Mouse (Mus musculus) common myeloid progenitor, adult 5-6 weeks (primary cell): ENCODE measurements around the gene Cnpy2. TPM values are rescaled to one million over a fixed set of nuclear protein-coding genes. Genes with fewer than 3 reads are reported as not detected.
A peak's percentile ranks its signal among the peaks of the same experiment; 100 is the strongest.

Source experiments
- ATAC-seq: replicated peaks from 2 replicates; pipeline ENCODE4 v1.8.0; 2016; ENCODE audit warnings: low read depth, mild to moderate bottlenecking, moderate TSS enrichment, inconsistent platforms; ENCODE audit not compliant: poor library complexity, severe bottlenecking
- total RNA-seq: library from RNA; stranded (forward); fragments of 200-1000, 187-1606 nt; gene quantifications from 2 replicates; pipeline ENCODE4 v1.2.3, GENCODE M21; 2017

Cnpy2 gene
- total RNA-seq, 1 experiment from 2014 or later: 94.4 TPM

DNA sequence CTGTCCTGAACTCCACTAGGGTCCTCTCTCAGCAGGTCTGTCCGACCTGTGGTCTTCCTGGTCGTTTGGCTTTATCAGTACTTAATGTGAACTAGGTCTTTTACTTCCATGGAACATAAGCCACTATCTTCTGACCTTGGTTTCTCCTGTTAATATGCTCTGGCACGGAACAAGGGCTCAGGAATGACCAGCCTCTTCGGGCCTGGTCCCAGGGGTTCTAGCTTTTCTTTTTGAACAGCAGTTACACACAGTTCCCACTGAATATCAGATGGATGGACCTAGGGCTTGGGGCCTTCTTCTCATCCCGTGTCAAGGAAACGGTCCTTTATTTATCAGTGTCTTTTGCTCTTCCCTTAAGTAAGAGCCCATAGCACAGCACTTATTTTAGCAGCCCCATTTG lies 39.6 kb downstream of the Cnpy2 start:
- ATAC-seq: no peak

DNA sequence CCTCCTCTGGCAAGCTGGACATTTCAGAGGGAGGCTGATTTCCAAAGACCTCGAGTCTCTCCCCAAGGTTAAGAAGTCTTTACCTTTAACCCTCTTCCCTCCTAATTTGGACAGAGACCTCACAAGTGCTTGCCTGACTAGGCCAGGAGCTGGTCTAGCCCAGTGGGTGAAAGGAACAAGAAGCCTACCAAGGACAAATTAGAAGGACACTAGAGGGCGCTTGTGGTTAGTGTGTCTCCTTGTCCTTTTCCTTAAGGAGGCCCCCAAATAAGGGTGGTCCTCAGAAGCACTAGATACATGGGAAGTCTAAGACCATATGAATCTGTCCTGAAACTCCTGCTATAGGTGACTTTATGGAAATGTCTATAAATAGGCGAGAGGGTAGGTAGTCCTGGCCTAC lies 40.3 kb downstream of the Cnpy2 start:
- peak; percentile 64; the same call in 1 of the 2 replicates for ATAC-seq

DNA sequence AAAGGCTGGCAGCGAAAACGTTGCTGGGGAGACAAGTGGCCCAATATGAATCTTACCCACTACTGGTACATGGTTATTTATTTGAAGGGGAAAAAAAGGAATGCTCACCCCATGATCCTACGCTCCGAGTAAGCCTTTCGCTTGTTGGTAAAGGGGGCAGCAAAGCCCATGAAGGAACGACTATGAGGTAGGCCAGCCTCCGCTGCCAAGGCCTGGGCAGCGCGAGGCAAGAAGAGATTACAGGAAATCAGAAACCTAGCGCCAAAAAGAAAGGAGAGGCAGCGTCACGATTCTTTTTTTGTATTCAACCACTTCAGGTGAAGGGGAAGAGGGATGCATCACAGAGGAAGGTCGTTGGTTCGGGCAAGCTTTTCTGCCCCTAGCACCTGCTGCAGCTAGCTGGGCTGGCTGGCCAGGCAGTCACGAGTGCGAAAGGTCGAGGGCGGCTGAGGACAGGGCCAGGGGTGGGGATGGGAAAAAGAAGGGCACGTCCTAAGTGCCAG lies 45.7 kb downstream of the Cnpy2 start:
- no peak for ATAC-seq

DNA sequence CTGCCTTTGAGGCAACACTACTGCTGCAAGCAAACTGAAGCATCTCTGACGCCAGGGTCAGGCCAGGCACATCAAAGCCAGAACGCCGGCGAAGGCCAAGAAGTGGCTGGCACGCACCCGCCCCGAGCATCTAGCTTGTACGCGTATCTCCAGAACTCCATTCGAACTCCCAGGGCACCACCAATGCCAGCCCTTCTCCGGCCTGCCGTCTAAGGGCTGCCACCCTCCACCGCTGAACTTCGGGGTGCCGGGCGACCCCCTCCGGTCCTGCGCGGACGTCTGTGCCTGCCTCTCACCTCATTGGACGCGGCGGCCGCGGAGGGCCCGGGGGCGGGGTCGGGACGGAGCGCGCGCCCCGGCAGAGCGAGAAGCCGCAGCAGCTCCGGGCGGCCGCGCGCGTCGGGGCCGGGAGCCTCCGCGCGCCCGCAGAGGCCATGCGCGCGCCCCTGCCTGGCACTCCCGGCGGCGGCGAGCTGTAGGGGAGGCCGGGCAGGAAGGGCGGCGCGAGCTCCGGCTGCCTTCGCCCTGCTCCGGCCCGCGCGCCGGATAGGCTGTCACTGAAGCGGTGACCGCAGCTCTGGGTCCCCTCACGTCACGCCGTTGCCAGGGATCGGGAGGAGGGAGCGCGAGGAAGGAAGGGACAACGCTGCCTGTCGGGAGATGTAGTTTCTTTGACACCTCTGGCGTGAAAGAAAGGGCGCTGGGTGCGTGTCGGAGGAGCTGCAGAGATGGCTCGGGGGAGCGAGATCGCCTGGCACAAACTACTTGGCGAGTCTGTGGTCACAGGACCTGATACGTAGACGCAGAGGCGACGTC lies 46.4 kb downstream of the Cnpy2 start, which contains the start of gene Coq10a:
Gene Coq10a, minus strand, starts transcription at position 596 of the 816 bp plus-strand sequence.
- peak; percentile 79 for ATAC-seq

DNA sequence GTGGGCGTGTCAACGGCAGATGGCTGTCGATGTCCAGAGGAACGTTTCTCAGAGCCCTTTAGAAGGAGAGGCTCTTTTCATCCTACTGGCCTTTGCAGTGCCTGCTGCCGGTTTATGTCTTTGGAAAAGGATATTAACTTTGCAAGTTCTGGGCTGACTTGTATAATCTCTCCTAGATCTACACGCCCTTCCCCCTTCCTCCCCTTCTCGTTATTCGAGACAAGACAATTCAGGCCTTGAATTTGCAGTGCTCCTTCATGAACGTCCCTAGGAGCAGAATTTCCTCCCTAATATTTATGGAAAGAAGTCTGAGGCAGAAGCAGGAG lies 46.9 kb downstream of the Cnpy2 start:
- ATAC-seq: no peak

DNA sequence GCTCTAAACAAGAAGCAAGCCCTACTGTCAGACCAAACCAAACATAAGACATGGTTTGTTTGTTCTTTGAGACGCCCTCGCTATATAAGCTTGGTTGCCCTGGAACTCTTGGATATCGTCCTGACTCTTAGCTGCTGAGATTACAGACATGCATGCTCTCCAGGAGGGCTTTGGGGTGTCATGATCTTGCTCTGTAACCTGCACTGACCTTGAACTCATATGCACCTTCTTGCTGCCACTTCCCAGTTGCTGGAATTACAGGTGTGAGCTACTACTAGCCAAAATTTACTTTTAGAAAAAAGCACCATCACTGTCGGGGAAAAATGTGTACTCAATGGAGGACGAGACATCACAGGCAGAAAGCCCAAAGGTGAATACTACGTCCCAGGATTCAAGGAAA lies 47.3 kb downstream of the Cnpy2 start:
- ATAC-seq: no peak

DNA sequence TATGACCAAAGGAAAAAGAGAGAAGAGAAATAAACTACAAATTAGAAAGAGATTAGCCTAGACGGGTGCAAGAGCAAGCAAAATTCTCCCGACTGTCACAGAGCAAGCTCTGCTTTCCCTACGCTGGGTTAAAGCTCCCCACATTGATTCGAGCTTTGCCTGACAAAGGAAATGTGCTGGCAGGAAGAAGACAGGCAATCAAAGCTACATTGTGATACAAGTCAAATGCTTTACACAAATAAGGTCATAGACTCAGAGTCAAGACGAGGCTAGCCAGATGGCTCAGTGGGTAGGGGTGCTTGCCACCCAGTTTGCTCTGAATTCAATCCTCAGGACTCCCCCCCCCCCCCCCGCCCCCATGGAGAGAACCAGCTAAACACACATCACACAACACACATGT lies 47.8 kb downstream of the Cnpy2 start:
- ATAC-seq: no peak

DNA sequence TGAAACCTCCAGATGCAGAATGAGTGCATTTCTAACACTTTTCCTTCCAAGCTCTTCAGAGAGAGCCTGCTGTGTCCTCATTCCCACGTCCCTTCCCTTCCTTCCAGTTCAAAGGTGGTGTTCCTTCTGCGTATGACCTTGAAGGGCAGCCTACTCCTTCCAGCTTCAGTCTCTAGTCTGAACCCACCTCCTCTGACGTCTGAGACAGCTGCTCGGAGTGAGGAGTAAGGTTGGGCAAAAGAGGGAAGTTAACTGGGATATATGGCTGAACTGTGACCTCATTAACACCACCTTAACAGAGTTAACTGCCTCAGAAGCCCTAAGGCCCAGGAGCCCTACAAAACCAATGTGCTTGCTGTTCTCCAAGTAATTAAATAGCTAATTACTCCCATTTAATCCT lies 48.3 kb downstream of the Cnpy2 start:
- no peak for ATAC-seq

DNA sequence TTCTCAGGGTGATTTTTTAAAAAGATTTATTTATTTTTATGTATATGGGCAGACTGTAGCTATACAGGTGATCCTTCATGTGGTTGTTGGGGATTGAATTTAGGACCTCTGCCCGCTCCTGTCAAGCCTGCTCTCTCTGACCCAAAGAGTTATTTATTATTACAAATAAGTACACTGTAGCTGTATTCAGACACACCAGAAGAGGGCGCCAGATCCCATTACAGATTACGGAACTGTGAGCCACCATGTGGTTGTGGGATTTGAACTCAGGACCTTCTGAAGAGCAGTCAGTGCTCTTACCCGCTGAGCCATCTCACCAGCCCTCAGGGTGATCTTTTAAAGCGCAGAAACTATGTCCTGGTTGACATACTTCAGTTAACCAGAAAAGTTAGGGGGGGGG lies 49.9 kb downstream of the Cnpy2 start:
- no peak for ATAC-seq

DNA sequence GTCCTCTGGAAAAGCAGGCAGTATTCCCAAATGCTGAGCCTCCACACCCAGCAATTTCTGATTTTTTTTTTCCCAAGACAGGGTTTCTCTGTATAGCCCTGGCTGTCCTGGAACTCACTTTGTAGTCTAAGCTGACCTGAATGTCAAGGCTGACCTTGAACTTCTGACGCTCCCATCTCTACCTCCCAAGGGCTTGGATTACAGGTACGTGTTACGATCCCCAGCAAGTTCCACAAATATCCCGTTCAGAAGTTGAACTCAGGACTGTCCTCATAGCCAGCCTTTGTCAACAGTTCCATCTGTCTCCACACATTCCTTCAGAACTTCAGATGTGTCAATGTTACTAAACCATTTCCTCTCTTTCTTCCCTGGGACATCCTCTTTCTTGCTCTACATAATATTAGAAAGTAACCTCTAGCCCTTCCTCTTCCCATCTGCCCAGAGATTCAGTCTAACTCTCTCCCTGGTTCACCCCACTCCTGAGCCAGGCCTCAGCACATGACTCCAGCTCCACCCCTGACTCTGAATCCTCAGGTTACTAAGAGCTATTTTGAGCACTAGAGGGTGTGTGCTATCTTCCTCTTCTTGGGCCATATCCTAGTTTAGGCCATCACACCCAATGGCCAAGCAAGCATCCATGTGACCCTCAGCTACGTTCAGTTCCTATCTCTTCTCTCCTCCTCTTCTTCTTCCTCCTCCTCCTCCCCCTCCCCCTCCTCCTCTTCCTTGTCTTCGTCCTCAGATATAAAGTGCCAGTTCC lies 50.9 kb downstream of the Cnpy2 start:
- peak; percentile 37 for ATAC-seq

DNA sequence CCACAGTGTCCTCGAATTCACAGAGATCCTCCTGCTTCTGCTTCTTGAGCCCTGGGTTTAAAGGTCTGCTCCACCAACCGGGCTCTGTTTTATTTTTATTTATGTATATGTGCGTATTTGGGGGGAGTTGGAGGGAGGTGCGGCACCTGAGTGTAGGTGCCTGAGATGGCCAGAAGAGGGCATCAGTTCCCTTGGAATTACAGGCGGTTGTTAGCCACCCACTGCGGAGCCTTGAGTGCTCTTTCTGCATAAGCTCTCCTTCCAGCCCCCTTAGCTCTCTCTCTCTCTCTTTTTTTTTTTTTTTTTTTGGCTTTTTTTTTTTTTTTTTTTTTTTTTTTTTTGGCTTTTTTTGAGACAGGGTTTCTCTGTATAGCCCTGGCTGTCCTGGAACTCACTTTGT lies 52.1 kb downstream of the Cnpy2 start:
- ATAC-seq: no peak

DNA sequence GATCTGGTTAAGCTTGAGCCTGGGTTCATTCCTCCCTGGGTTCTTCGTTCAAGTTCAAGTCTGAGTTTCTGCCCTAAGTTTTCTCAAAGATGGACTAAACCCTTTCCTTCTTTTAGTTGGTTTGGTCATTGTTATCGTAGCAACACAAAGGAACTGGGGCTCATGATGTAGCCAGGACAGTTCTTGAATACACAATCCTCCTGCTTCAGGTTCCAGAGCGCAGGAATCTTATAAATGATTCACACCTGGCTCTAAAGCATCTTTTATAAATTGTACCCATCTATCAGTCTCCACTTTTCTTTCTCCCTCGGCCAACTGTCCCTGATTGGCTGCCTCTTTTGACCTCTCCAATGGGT lies 53.8 kb downstream of the Cnpy2 start:
- ATAC-seq: no peak

DNA sequence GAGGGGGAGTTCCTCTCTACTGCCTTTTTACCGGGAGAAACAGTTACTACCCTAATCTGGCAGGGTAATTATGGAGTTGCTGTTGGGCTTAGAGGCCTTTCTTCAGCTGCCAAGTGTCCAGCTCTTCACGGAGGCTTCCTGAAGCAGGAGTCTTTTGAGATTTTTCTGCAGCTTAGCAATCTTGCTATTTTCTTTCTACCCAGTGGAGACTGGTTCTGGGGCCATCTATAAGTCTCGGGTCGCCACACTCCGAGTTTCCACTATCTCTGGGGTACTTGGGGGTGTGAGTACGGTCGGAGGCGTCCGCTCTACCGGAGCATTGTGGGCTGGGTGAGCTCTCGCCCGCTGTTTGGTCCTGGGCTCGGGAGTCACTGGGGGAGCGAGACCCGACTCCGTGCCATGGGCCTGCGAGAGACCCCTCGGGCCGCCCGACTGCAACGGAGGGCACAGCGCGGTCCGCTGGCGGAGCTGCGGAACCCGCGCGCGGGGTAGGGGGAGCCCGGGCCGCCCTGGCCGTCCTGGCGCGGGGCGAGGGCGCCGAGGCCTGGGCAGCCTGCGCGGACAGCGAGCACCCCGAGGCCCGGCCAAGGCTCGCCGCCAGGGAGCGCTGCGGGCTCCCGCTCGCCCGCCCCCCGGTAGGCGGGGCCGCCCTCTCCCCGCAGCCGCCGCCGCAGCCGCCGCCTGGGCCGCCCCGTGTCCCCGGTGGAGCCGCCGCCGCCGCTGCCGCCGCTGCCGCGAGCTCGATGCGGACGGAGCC lies 54.4 kb downstream of the Cnpy2 start, which contains the start of gene Ankrd52:
Gene Ankrd52, plus strand, starts transcription at position 661 of the 757 bp plus-strand sequence.
- peak; percentile 50 for ATAC-seq

Other genes with a start within 250 kb of the Cnpy2 start
- gene Atp5b, start 239.2 kb upstream of the Cnpy2 start, total RNA-seq: 2,255 and 2,427 TPM in 2 replicates
- 14.4 and 23.1 TPM in 2 replicates for gene Baz2a, start 230.9 kb upstream of the Cnpy2 start, total RNA-seq
- 4.7 and 8.7 TPM in 2 replicates for gene Rbms2, start 142.2 kb upstream of the Cnpy2 start, total RNA-seq
- 4.3 and 5.8 TPM in 2 replicates for gene Gls2, start 128.0 kb upstream of the Cnpy2 start, total RNA-seq
- gene Spryd4, start 110.7 kb upstream of the Cnpy2 start, total RNA-seq: 18.1 and 24.8 TPM in 2 replicates
- 1.2 TPM in 1 of 2 replicates, not detected in the other for gene Mip, start 96.6 kb upstream of the Cnpy2 start, total RNA-seq
- gene Timeless, start 90.4 kb upstream of the Cnpy2 start, total RNA-seq: 98.6 and 102 TPM in 2 replicates
- 0.46 TPM in 1 of 2 replicates, not detected in the other for gene Apon, start 68.4 kb upstream of the Cnpy2 start, total RNA-seq
- not detected in 2 replicates for gene Apof, start 53.8 kb upstream of the Cnpy2 start, total RNA-seq
- 9.0 and 11.0 TPM in 2 replicates for gene Stat2, start 51.9 kb upstream of the Cnpy2 start, total RNA-seq
- gene Il23a, start 23.7 kb upstream of the Cnpy2 start, total RNA-seq: 0.05 TPM in 1 of 2 replicates, not detected in the other
- gene Pan2, start 19.1 kb upstream of the Cnpy2 start, total RNA-seq: 12.8 and 13.7 TPM in 2 replicates
- gene Cs, start 15.3 kb downstream of the Cnpy2 start, total RNA-seq: 100 and 116 TPM in 2 replicates
- gene Coq10a, start 46.5 kb downstream of the Cnpy2 start, total RNA-seq: 6.4 and 11.8 TPM in 2 replicates
- 9.8 and 17.4 TPM in 2 replicates for gene Ankrd52, start 54.7 kb downstream of the Cnpy2 start, total RNA-seq
- gene Slc39a5, start 78.8 kb downstream of the Cnpy2 start, total RNA-seq: not detected in 2 replicates
- 45.7 and 64.8 TPM in 2 replicates for gene Nabp2, start 89.0 kb downstream of the Cnpy2 start, total RNA-seq
- 13.0 and 13.5 TPM in 2 replicates for gene Rnf41, start 89.2 kb downstream of the Cnpy2 start, total RNA-seq
- 71.9 and 92.2 TPM in 2 replicates for gene Smarcc2, start 136.8 kb downstream of the Cnpy2 start, total RNA-seq
- 1,004 and 1,124 TPM in 2 replicates for gene Myl6, start 171.7 kb downstream of the Cnpy2 start, total RNA-seq
- gene Myl6b, start 176.2 kb downstream of the Cnpy2 start, total RNA-seq: 0.55 TPM in 1 of 2 replicates, not detected in the other
- 70.9 and 76.6 TPM in 2 replicates for gene Esyt1, start 203.4 kb downstream of the Cnpy2 start, total RNA-seq
- gene Zc3h10, start 225.3 kb downstream of the Cnpy2 start, total RNA-seq: 8.6 and 10.6 TPM in 2 replicates
- 3,010 and 3,037 TPM in 2 replicates for gene Rpl41, start 226.8 kb downstream of the Cnpy2 start, total RNA-seq
- 385 and 532 TPM in 2 replicates for gene Pa2g4, start 243.5 kb downstream of the Cnpy2 start, total RNA-seq